Mouse (Mus musculus) layer of hippocampus, postnatal 10 days (tissue): Measurements from ENCODE around the gene Trim26. TPM values are rescaled to one million over a fixed set of nuclear protein-coding genes. Genes with fewer than 3 reads are reported as not detected.

Experiments used
- DNase-seq, 2 experiments: peaks; one replicate each; pipeline ENCODE4 v3.0.0; 2021; ENCODE audit warnings: low spot score in 2 of 2
- total RNA-seq, 2 experiments: library from RNA; stranded (reverse); gene quantifications; 2 replicates each; pipeline ENCODE4 v1.2.3; 2021

The Trim26 gene
- total RNA-seq, 2 experiments from 2014 or later, result 22.7 to 28.8 TPM

- DNase-seq, result no peak
Observed at GRCm38 (mm10) chr17:36899376-36899775, 62.4 kb downstream of the Trim26 start.

GRCm38 (mm10) chr17:36900001-36900400 lies 63.1 kb downstream of the Trim26 start:
- peak; percentile 10 to 15 for DNase-seq

GRCm38 (mm10) chr17:36900691-36901090 lies 63.8 kb downstream of the Trim26 start:
- no peak for DNase-seq

GRCm38 (mm10) chr17:36903651-36904050 lies 66.7 kb downstream of the Trim26 start:
- no peak for DNase-seq

GRCm38 (mm10) chr17:36908235-36908634 lies 71.3 kb downstream of the Trim26 start:
- DNase-seq, result no peak

Other genes starting within 250 kb of the Trim26 start
- gene H2-M9, start 194.5 kb upstream of the Trim26 start, total RNA-seq, result not detected
- not detected for gene H2-M1, start 164.9 kb upstream of the Trim26 start, total RNA-seq
- not detected for gene H2-M10.5, start 64.2 kb upstream of the Trim26 start, total RNA-seq
- gene H2-M10.6, start 25.0 kb upstream of the Trim26 start, total RNA-seq, result not detected
- not detected for gene Trim15, start 30.1 kb downstream of the Trim26 start, total RNA-seq
- gene Trim10, start 32.4 kb downstream of the Trim26 start, total RNA-seq, result under 1 TPM in 1 of 2 experiments, not detected in 1; 0.16 TPM
- not detected for gene Trim40, start 53.0 kb downstream of the Trim26 start, total RNA-seq
- gene Trim31, start 61.0 kb downstream of the Trim26 start, total RNA-seq, result not detected
- gene Rnf39, start 105.8 kb downstream of the Trim26 start, total RNA-seq, result 1 to 10 TPM; 4.9 to 5.4 TPM
- 100 to 1,000 TPM in 1 of 2 experiments, 10 to 100 TPM in 1; 88.2 to 100 TPM for gene Ppp1r11, start 114.6 kb downstream of the Trim26 start, total RNA-seq
- gene Znrd1, start 121.4 kb downstream of the Trim26 start, total RNA-seq, result 10 to 100 TPM; 30.2 to 30.3 TPM
- gene Znrd1as, start 121.5 kb downstream of the Trim26 start, total RNA-seq, result 1 to 10 TPM; 4.8 to 5.3 TPM
- gene 2410137M14Rik, start 144.1 kb downstream of the Trim26 start, total RNA-seq, result under 1 TPM; 0.53 to 0.83 TPM
- 1 to 10 TPM; 3.2 to 3.7 TPM for gene H2-M5, start 152.4 kb downstream of the Trim26 start, total RNA-seq
- 10 to 100 TPM; 73.3 to 83.7 TPM for gene Zfp57, start 164.0 kb downstream of the Trim26 start, total RNA-seq
- gene Mog, start 186.3 kb downstream of the Trim26 start, total RNA-seq, result 1 to 10 TPM; 3.2 to 4.3 TPM
- 100 to 1,000 TPM; 594 to 649 TPM for gene Gabbr1, start 208.8 kb downstream of the Trim26 start, total RNA-seq